Mouse (Mus musculus) right cerebral cortex, postnatal 4 days (tissue): ENCODE measurements around the gene 2210016L21Rik.
A peak's percentile ranks its signal among the peaks of the same experiment; 100 is the strongest.
"Not testable (repeated sequence)": the region's sequence is repeated elsewhere in the genome, so short reads cannot be mapped to it uniquely, and the experiment has no call there.

Experiments used
- DNase-seq: peaks from one replicate; pipeline ENCODE4 v3.0.0-alpha.2; 2022

2210016L21Rik gene

GRCm38 (mm10) chr5:114942074-114942765, at the start of gene 2210016L21Rik:
2210016L21Rik (plus strand) TSS chr5:114942158.
- DNase-seq = peak; percentile 82

GRCm38 (mm10) chr5:114895542-114895941, 46.4 kb upstream of the 2210016L21Rik start:
- DNase-seq = no peak

GRCm38 (mm10) chr5:114896688-114897373, 45.1 kb upstream of the 2210016L21Rik start, which contains the start of gene Oasl2:
Oasl2 (plus strand) TSS chr5:114896936.
- DNase-seq = no peak

- DNase-seq = no peak
Measured at GRCm38 (mm10) chr5:114897374-114897793, 44.6 kb upstream of the 2210016L21Rik start.

GRCm38 (mm10) chr5:114898857-114899256, 43.1 kb upstream of the 2210016L21Rik start:
- no peak for DNase-seq

- peak; percentile 54 for DNase-seq
Measured at GRCm38 (mm10) chr5:114902413-114902812, 39.5 kb upstream of the 2210016L21Rik start.

- DNase-seq = no peak
Measured at GRCm38 (mm10) chr5:114908598-114909305, 33.2 kb upstream of the 2210016L21Rik start.

GRCm38 (mm10) chr5:114913686-114914085, 28.3 kb upstream of the 2210016L21Rik start:
- DNase-seq = no peak

- DNase-seq = no peak
Measured at GRCm38 (mm10) chr5:114914855-114915254, 27.1 kb upstream of the 2210016L21Rik start.

GRCm38 (mm10) chr5:114915854-114916253, 26.1 kb upstream of the 2210016L21Rik start:
- DNase-seq = no peak

- no peak for DNase-seq
Measured at GRCm38 (mm10) chr5:114916777-114917176, 25.2 kb upstream of the 2210016L21Rik start.

- not testable (repeated sequence) for DNase-seq
Measured at GRCm38 (mm10) chr5:114917357-114917756, 24.6 kb upstream of the 2210016L21Rik start.

- DNase-seq = no peak
Measured at GRCm38 (mm10) chr5:114921551-114922365, 20.2 kb upstream of the 2210016L21Rik start.

GRCm38 (mm10) chr5:114922366-114922731, 19.6 kb upstream of the 2210016L21Rik start:
- DNase-seq = no peak

GRCm38 (mm10) chr5:114922998-114923473, 18.9 kb upstream of the 2210016L21Rik start, which contains the start of gene Oasl1:
Oasl1 (plus strand) TSS chr5:114923240.
- DNase-seq = peak; percentile 30

- no peak for DNase-seq
Measured at GRCm38 (mm10) chr5:114926153-114926684, 15.7 kb upstream of the 2210016L21Rik start.

- DNase-seq = no peak
Measured at GRCm38 (mm10) chr5:114926753-114927152, 15.2 kb upstream of the 2210016L21Rik start.

- DNase-seq = no peak
Measured at GRCm38 (mm10) chr5:114931626-114932025, 10.3 kb upstream of the 2210016L21Rik start.

- DNase-seq = no peak
Measured at GRCm38 (mm10) chr5:114933206-114933605, 8.8 kb upstream of the 2210016L21Rik start.

GRCm38 (mm10) chr5:114935838-114936237, 6.1 kb upstream of the 2210016L21Rik start:
- no peak for DNase-seq

GRCm38 (mm10) chr5:114941138-114941537, 820 bp upstream of the 2210016L21Rik start:
- not testable (repeated sequence) for DNase-seq

GRCm38 (mm10) chr5:114942766-114943130, 790 bp downstream of the 2210016L21Rik start:
- DNase-seq = no peak
